Mouse (Mus musculus) adrenal gland, postnatal 25 days (tissue): ENCODE data around the gene Tmem239. TPM values are rescaled to one million over a fixed set of nuclear protein-coding genes. Genes with fewer than 3 reads are reported as not detected.
"Not testable (repeated sequence)": the region's sequence is repeated elsewhere in the genome, so short reads cannot be mapped to it uniquely, and the experiment has no call there.

Experiments
- DNase-seq: peaks from one replicate; pipeline ENCODE4 v3.0.0; 2021; ENCODE audit warnings: mixed read lengths
- long read RNA-seq: library from polyadenylated mRNA; stranded (forward); transcript quantifications from one replicate; pipeline ENCODE4 v2.0.0, GENCODE M21; 2021
- total RNA-seq: library from RNA; stranded (reverse); gene quantifications from 2 replicates; pipeline ENCODE4 v1.2.3, GENCODE M21; 2021

Tmem239 gene
- total RNA-seq, result not detected in 2 replicates
- long read RNA-seq, result 0 reads

DNA sequence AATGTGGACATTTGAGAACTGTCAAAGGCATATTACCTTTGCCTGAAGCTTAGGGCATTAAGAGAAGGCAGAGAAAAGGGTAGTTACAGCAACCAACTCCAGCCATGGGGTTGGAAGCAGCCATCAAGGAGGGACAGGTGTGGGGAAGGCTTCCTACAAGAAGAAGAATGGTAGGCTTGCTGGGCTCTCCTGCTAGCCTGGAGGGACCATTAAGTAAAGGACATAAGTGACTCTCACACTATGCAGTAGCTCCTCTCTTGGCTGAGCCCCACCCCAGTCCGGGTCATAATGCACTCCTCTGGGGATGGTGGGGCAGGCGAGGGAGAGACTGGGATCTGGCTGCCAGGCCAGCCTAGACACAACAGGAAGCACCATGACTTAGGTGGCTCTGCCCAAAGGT is at the start of gene Tmem239:
Gene Tmem239, plus strand, starts transcription at position 301 of the 400 bp plus-strand sequence.
- no peak for DNase-seq

DNA sequence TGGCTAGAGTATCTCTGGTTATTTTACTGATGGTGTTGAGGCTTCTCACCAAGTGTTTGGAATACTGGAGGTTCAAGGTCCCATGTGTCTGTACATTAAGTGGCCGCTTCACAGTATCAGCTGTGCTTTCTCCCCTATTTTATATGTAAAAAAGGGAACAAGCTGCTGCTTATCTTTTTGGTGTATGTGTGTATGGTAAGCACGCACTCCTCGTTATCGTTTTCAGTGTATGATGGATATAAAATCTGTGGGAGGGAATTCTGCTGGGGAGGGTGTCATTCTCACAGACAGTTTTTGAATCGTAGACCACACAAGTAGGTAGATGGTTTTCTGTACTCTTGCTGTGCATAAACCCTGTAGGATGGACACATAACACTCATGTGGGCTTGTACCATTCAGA is 48.7 kb upstream of the Tmem239 start:
- no peak for DNase-seq

DNA sequence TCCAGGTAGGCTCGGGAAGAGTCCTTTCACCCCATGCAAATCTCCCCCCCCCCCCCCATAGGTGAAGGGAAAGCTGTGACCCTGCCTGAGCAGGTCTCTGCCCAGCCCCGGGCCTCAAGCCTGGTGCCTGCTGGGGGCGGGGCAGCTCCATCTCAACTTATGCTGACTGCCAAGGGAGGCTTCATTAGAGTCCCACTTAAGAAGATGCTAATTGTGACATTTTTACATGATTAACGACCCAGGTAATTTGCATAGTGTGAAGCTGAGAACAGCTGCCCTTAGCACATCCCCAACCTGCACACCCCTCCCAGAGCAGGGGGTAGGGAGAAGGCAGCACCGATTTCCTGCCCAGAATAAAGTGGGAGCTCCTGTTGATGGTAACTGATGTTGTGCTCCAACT is 47.4 kb upstream of the Tmem239 start:
- no peak for DNase-seq

GRCm38 (mm10) chr2:130362511-130363026 is 43.7 kb upstream of the Tmem239 start:
- peak; percentile 72 for DNase-seq

GRCm38 (mm10) chr2:130365211-130366094 is 40.8 kb upstream of the Tmem239 start:
- no peak for DNase-seq

DNA sequence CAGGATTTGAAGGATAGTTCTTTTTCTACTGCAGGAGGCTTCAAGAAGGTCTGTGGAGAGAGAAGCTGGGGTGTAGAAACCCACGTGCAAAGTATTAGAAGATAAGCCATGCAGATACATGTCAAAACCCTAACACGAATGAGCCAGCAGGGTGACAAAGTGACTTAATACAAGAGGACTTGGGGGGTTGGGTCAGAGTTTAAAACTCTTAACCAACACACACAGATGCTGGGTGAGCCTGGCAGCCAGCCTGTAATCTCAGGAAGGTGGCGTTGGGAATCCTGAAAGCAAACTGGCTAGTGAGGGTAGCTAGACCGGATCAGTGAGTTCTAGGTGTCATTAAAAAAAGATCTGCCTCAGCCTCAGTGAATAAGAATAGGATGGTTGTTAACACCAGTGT is 38.9 kb upstream of the Tmem239 start:
- DNase-seq, result no peak

- DNase-seq, result not testable (repeated sequence)
Observed at GRCm38 (mm10) chr2:130373026-130373425, 33.3 kb upstream of the Tmem239 start.

GRCm38 (mm10) chr2:130374951-130375350 is 31.3 kb upstream of the Tmem239 start:
- DNase-seq, result no peak

DNA sequence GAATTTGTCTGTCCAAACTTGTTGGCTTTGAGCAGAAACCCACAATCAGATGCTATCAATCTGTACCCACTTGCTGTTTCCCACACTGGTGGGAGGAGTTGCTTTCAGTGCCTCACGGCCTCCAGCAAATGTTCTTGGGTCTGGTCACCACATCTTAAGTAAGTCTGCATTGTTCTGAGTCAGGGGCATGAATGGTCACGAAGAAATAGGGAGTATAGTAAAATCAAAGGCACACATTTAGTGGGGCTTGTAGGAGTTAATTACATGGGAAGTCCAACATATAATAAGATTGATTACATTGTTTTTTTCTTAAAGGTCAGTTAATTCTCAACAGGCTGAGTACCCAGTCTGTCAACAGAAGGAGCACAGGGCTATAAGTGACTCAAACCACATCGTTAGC is 23.1 kb upstream of the Tmem239 start:
- DNase-seq, result no peak

- no peak for DNase-seq
Observed at GRCm38 (mm10) chr2:130383895-130384294, 22.4 kb upstream of the Tmem239 start.

DNA sequence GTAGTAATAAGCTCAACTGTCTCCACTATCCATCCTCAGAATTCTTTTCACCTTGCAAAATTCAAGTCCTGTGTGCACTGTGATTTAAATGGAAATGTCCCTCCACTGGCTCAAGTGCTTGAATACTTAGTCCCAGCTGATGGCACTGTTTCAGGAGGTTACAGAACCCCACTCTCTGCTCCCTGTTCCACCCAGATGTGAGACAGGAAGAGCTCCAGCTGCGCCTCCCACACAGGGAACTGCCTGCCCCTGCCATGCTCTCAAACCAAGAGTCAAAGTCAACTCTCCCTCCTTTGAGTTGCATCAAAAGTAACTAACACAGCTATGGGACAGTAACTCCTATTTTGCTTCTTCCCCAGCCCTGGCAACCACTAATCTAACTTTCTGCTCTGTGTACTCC is 20.1 kb upstream of the Tmem239 start:
- DNase-seq, result no peak

GRCm38 (mm10) chr2:130388796-130389195 is 17.5 kb upstream of the Tmem239 start:
- no peak for DNase-seq

- DNase-seq, result no peak
Observed at GRCm38 (mm10) chr2:130390993-130391625, 15.2 kb upstream of the Tmem239 start.

GRCm38 (mm10) chr2:130392836-130393235 is 13.4 kb upstream of the Tmem239 start:
- no peak for DNase-seq

DNA sequence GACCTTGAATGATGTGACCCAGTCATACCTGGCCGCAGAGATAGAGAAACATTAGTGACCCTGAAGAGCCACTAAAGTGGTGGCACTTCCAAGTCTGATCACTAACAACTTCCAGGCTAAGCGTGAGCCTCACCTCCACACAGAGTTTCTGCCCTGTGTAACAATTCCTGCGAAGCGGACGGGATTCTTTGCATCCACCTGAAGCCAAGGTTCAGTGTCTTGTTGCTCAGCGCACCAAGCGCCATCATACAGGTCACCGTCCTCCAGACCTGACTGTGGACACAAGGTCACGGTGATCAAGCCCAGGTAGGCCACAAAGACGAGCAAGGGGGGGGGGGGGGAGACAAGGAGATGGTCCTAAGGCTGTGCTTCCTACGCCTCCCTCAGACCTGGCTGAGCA is 10.6 kb upstream of the Tmem239 start:
- DNase-seq, result no peak

DNA sequence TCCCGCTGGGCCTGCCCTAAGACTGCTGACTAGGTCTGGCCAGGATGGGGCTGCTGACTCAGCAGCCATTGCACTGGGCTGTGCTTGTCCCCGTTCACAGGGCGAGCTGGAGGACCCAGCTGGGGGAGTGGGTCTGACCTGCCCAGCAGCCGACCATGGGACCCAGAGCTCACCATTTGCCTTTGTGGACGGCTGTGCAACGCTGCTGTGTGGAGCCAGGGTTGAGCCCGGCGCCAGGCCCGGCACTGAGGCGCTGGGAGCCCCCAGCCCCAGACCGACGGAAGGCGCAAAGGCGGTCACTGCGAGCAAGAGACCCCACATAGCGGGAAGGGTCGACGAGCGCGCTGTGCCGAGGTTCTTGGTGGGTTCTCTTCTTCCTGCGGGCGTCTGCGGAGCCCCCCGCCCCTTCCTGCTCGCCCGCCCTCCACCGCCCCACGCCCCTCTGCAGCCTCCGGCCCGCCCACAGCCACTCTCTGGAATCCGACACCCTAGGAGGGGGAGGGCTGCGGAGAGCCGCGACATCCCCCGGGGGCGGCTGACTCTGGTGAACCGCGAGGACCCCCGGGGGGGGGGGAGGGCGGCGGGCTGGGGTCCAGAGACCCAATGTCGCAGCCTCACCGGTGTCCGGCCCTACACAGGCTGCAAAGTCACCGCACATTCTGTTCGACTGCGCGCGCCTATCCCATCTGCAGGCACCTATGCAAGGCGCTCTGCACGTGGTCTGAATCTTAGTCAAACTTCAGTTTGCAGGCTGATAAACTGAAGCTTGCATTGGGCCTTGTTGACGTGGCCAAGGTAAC is 8.9 kb upstream of the Tmem239 start, which contains the start of gene Cpxm1:
Gene Cpxm1, minus strand, starts transcription at position 389 of the 800 bp plus-strand sequence.
- peak; percentile 28 for DNase-seq

- DNase-seq, result no peak
Observed at GRCm38 (mm10) chr2:130398091-130398490, 8.2 kb upstream of the Tmem239 start.

GRCm38 (mm10) chr2:130400046-130400445 is 6.2 kb upstream of the Tmem239 start:
- no peak for DNase-seq

- no peak for DNase-seq
Observed at GRCm38 (mm10) chr2:130401891-130402290, 4.4 kb upstream of the Tmem239 start.

DNA sequence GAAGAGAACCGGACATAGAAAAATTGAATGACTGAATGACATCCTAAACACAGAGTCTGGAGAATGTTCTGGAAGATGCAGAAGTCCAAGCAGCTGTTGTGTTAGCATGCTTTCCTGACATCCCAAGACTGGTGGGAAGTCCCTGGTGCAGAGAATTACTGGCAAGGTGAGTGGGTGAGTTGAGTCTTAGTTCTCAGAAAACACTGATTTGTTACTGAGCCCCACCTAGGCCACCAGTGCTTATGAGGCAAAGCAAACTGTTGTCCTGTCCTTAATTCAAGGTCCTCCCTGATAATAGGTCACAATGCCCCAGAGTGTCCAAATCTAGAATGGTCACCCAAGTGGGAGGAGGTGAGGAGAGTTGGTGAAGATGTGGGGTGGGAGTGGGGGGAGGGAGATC is 1.3 kb upstream of the Tmem239 start, which contains the start of the genes Gm28372 and 1700020A23Rik:
Gene Gm28372, plus strand, starts transcription at position 301 of the 400 bp plus-strand sequence.
Gene 1700020A23Rik, plus strand, starts transcription at position 321 of the 400 bp plus-strand sequence.
- no peak for DNase-seq

DNA sequence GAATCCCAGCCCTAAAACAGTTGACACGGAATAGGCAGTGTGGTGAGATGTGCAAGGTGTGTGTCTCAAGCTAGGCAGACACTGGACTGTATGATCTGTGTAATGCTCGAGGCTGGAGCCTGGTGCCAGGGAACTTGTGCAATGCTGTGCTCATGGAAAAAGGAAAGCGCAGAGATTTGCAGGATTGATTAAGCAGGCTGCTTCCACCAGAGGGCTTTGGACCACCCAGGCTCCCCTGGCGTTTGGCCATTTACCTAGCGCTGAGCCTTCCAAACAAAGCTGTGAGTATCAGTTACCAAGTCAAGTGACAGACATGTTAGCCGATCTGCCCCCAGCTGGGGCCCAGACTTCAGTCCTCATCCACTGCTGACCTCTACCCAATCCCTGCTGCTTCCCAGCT is 1.9 kb downstream of the Tmem239 start:
- DNase-seq, result no peak
